Mouse (Mus musculus): ENCODE results near the gene Hist1h3c. TPM values are rescaled to one million over a fixed set of nuclear protein-coding genes. Genes with fewer than 3 reads are reported as not detected.
"Not testable (repeated sequence)": the region's sequence is repeated elsewhere in the genome, so short reads cannot be mapped to it uniquely, and the experiment has no call there.

Hist1h3c gene
- polyA plus RNA-seq, 1 experiment: 62.6 TPM

- 6% methylated on average over 13 of the region's 13 CpGs for WGBS
- no peak for TF ChIP-seq CTCF (IDR thresholded peaks at IDR 0.05; ENCODE audit: control insufficient read depth, insufficient read depth, low read length)
- peak; percentile 54; the same call in 1 of the 2 replicates for TF ChIP-seq POLR2A (IDR thresholded peaks at IDR 0.05; ENCODE audit: borderline replicate concordance, control insufficient read depth, low read depth, low read length)
- Histone ChIP-seq H3K27ac (ENCODE audit: control insufficient read depth, insufficient read depth, low read depth, low read length, poor library complexity) (peak overlapping the region; percentile 98), H3K4me3 (replicated peaks; ENCODE audit: control insufficient read depth, low read depth, low read length) (peak overlapping the region; percentile 24), H3K4me1 (ENCODE audit: control insufficient read depth, insufficient read depth, low read length) (no peaks in the 10 kb centered on the region; the same call in 1 of the 2 replicates)
Measured at GRCm38 (mm10) chr13:23747081-23747891, 1.9 kb upstream of the Hist1h3c start.

- WGBS: under 1% methylated on average over 44 of the region's 58 CpGs
Measured at GRCm38 (mm10) chr13:23746201-23747080, 1.0 kb upstream of the Hist1h3c start, which contains the start of gene Hist1h2bb. Gene Hist1h2bb (plus strand): TSS chr13:23746734.

GRCm38 (mm10) chr13:23744421-23745380 is 701 bp downstream of the Hist1h3c start:
- 3% methylated on average over 23 of the region's 36 CpGs for WGBS
- H3K27ac ChIP-seq (ENCODE audit: control insufficient read depth, insufficient read depth, low read depth, low read length, poor library complexity): peak overlapping the region; percentile 82
- TF ChIP-seq CTCF (IDR thresholded peaks at IDR 0.05; ENCODE audit: control insufficient read depth, insufficient read depth, low read length): no peak
- no peak; the same call in 1 of the 2 replicates for TF ChIP-seq POLR2A (IDR thresholded peaks at IDR 0.05; ENCODE audit: borderline replicate concordance, control insufficient read depth, low read depth, low read length)
- H3K4me1 ChIP-seq (ENCODE audit: control insufficient read depth, insufficient read depth, low read length): no peaks in the 10 kb centered on the region; the same call in 1 of the 2 replicates
- peak overlapping the region; percentile 67 for H3K4me3 ChIP-seq (replicated peaks; ENCODE audit: control insufficient read depth, low read depth, low read length)

More at GRCm38 (mm10) chr13:23746201-23747080, 1.0 kb upstream of the Hist1h3c start, which contains the start of gene Hist1h2bb:
- peak within 1 kb of the TSS; percentile 69 for H3K4me3 ChIP-seq (replicated peaks; ENCODE audit: control insufficient read depth, low read depth, low read length)
- H3K27ac ChIP-seq (ENCODE audit: control insufficient read depth, insufficient read depth, low read depth, low read length, poor library complexity): peak within 1 kb of the TSS; percentile 100
- TF ChIP-seq POLR2A (IDR thresholded peaks at IDR 0.05; ENCODE audit: borderline replicate concordance, control insufficient read depth, low read depth, low read length): peak; percentile 93
- H3K4me1 ChIP-seq (ENCODE audit: control insufficient read depth, insufficient read depth, low read length): not testable (repeated sequence)

- H3K4me1 ChIP-seq (ENCODE audit: control insufficient read depth, insufficient read depth, low read length): no peaks in the 10 kb centered on the region; the same call in 1 of the 2 replicates
- TF ChIP-seq POLR2A (IDR thresholded peaks at IDR 0.05; ENCODE audit: borderline replicate concordance, control insufficient read depth, low read depth, low read length) (no peak), CTCF (IDR thresholded peaks at IDR 0.05; ENCODE audit: control insufficient read depth, insufficient read depth, low read length) (no peak)
- 65% methylated on average over 4 of the region's 4 CpGs for WGBS
- peak overlapping the region; percentile 18; the same call in 1 of the 2 replicates for H3K27ac ChIP-seq (ENCODE audit: control insufficient read depth, insufficient read depth, low read depth, low read length, poor library complexity)
- peak overlapping the region; percentile 35 for H3K4me3 ChIP-seq (replicated peaks; ENCODE audit: control insufficient read depth, low read depth, low read length)
Measured at GRCm38 (mm10) chr13:23743963-23744362, 1.4 kb downstream of the Hist1h3c start.

- peak overlapping the region; percentile 46; the same call in 1 of the 2 replicates for H3K27ac ChIP-seq (ENCODE audit: control insufficient read depth, insufficient read depth, low read depth, low read length, poor library complexity)
- H3K4me1 ChIP-seq (ENCODE audit: control insufficient read depth, insufficient read depth, low read length): no peaks in the 10 kb centered on the region; the same call in 1 of the 2 replicates
- WGBS: 84% methylated on average over 5 of the region's 5 CpGs
- no peak overlapping the region for H3K4me3 ChIP-seq (replicated peaks; ENCODE audit: control insufficient read depth, low read depth, low read length)
- no peak for TF ChIP-seq CTCF (IDR thresholded peaks at IDR 0.05; ENCODE audit: control insufficient read depth, insufficient read depth, low read length)
- TF ChIP-seq POLR2A (IDR thresholded peaks at IDR 0.05; ENCODE audit: borderline replicate concordance, control insufficient read depth, low read depth, low read length): no peak
Measured at GRCm38 (mm10) chr13:23743215-23743614, 2.2 kb downstream of the Hist1h3c start.

- no peak overlapping the region for H3K4me3 ChIP-seq (replicated peaks; ENCODE audit: control insufficient read depth, low read depth, low read length)
- H3K27ac ChIP-seq (ENCODE audit: control insufficient read depth, insufficient read depth, low read depth, low read length, poor library complexity): no peak overlapping the region
- H3K4me1 ChIP-seq (ENCODE audit: control insufficient read depth, insufficient read depth, low read length): no peaks in the 10 kb centered on the region; the same call in 1 of the 2 replicates
- no peak for TF ChIP-seq POLR2A (IDR thresholded peaks at IDR 0.05; ENCODE audit: borderline replicate concordance, control insufficient read depth, low read depth, low read length)
- no peak for TF ChIP-seq CTCF (IDR thresholded peaks at IDR 0.05; ENCODE audit: control insufficient read depth, insufficient read depth, low read length)
Measured at GRCm38 (mm10) chr13:23742007-23742406, 3.4 kb downstream of the Hist1h3c start.

GRCm38 (mm10) chr13:23740910-23741309 is 4.5 kb downstream of the Hist1h3c start:
- Histone ChIP-seq H3K27ac (ENCODE audit: control insufficient read depth, insufficient read depth, low read depth, low read length, poor library complexity) (no peak overlapping the region), H3K4me3 (replicated peaks; ENCODE audit: control insufficient read depth, low read depth, low read length) (no peak overlapping the region), H3K4me1 (ENCODE audit: control insufficient read depth, insufficient read depth, low read length) (no peaks in the 10 kb centered on the region; the same call in 1 of the 2 replicates)
- WGBS: 61% methylated on average over 5 of the region's 5 CpGs
- TF ChIP-seq CTCF (IDR thresholded peaks at IDR 0.05; ENCODE audit: control insufficient read depth, insufficient read depth, low read length) (no peak), POLR2A (IDR thresholded peaks at IDR 0.05; ENCODE audit: borderline replicate concordance, control insufficient read depth, low read depth, low read length) (no peak)

All from bone marrow, adult 2 months (tissue).